Mouse (Mus musculus) megakaryocyte, embryonic 14.5 days (primary cell): Measurements from ENCODE around the gene Atad1. TPM values are rescaled to one million over a fixed set of nuclear protein-coding genes. Genes with fewer than 3 reads are reported as not detected.
"Not testable (repeated sequence)": the region's sequence is repeated elsewhere in the genome, so short reads cannot be mapped to it uniquely, and the experiment has no call there.

Experiments
- H3K27me3 ChIP-seq: replicated peaks from 2 replicates; pipeline ENCODE3; 2012; ENCODE audit warnings: inconsistent platforms
- H3K36me3 ChIP-seq: replicated peaks from 2 replicates; pipeline ENCODE3; 2012; ENCODE audit warnings: low read length, inconsistent platforms, mixed read lengths
- H3K4me1 ChIP-seq: 2 replicates; pipeline ENCODE4 v1.6.1; 2012; ENCODE audit warnings: inconsistent platforms
- H3K4me3 ChIP-seq: replicated peaks from 2 replicates; pipeline ENCODE3; 2012; ENCODE audit warnings: moderate library complexity, mild to moderate bottlenecking, inconsistent platforms
- H3K9me3 ChIP-seq: 2 replicates; pipeline ENCODE4 v1.6.1; 2012; ENCODE audit warnings: inconsistent platforms
- FLI1 ChIP-seq: IDR thresholded peaks from 2 replicates; pipeline ENCODE4 v1.6.1; 2012; ENCODE audit warnings: low read length, inconsistent platforms, mixed read lengths
- GATA1 ChIP-seq: IDR thresholded peaks from 3 replicates; pipeline ENCODE4 v1.6.1; 2012; ENCODE audit warnings: mixed read lengths, low read length, inconsistent platforms, borderline replicate concordance
- polyA plus RNA-seq: library from polyadenylated mRNA; stranded (reverse); fragments of >175 nt; gene quantifications from 2 replicates; pipeline ENCODE4 v1.2.3, GENCODE M21; 2012; ENCODE audit warnings: low replicate concordance; ENCODE audit not compliant: insufficient read depth

The Atad1 gene
- polyA plus RNA-seq, 1 experiment, result 2.4 TPM

GRCm38 (mm10) chr19:32687721-32688120 lies 51.9 kb downstream of the Atad1 start:
- no peak overlapping the region for H3K4me3 ChIP-seq
- H3K27me3 ChIP-seq, result no peaks in the 10 kb centered on the region
- H3K36me3 ChIP-seq, result peaks cover 68% of the 10 kb centered on the region
- TF ChIP-seq GATA1 (no peak), FLI1 (no peak)
- no peaks in the 10 kb centered on the region for H3K9me3 ChIP-seq
- no peaks in the 10 kb centered on the region for H3K4me1 ChIP-seq

- H3K4me3 ChIP-seq, result no peak overlapping the region
- H3K36me3 ChIP-seq, result peaks cover 68% of the 10 kb centered on the region
- H3K27me3 ChIP-seq, result no peaks in the 10 kb centered on the region
- TF ChIP-seq GATA1, result no peak
- no peak for TF ChIP-seq FLI1
- peaks cover 4% of the 10 kb centered on the region; the same call in 1 of the 2 replicates for H3K4me1 ChIP-seq
- no peaks in the 10 kb centered on the region for H3K9me3 ChIP-seq
Measured at GRCm38 (mm10) chr19:32683081-32683480, 56.5 kb downstream of the Atad1 start.

- Histone ChIP-seq H3K4me1 (peaks cover 4% of the 10 kb centered on the region; the same call in 1 of the 2 replicates), H3K9me3 (no peaks in the 10 kb centered on the region), H3K36me3 (peaks cover 64% of the 10 kb centered on the region), H3K4me3 (peak overlapping the region; percentile 85), H3K27me3 (no peaks in the 10 kb centered on the region)
- TF ChIP-seq GATA1 (no peak), FLI1 (no peak)
Measured at GRCm38 (mm10) chr19:32680894-32681293, 58.7 kb downstream of the Atad1 start.

GRCm38 (mm10) chr19:32675766-32676165 lies 63.8 kb downstream of the Atad1 start:
- Histone ChIP-seq H3K4me3 (no peak overlapping the region), H3K36me3 (peaks cover 74% of the 10 kb centered on the region), H3K9me3 (no peaks in the 10 kb centered on the region), H3K4me1 (no peaks in the 10 kb centered on the region; the same call in 1 of the 2 replicates), H3K27me3 (no peaks in the 10 kb centered on the region)
- TF ChIP-seq GATA1 (no peak), FLI1 (no peak)

GRCm38 (mm10) chr19:32667830-32668229 lies 71.8 kb downstream of the Atad1 start:
- peaks cover 50% of the 10 kb centered on the region for H3K36me3 ChIP-seq
- H3K4me3 ChIP-seq, H3K9me3 ChIP-seq, H3K27me3 ChIP-seq, H3K4me1 ChIP-seq: not testable (repeated sequence)

- Histone ChIP-seq H3K4me3 (no peak overlapping the region), H3K4me1 (no peaks in the 10 kb centered on the region), H3K9me3 (no peaks in the 10 kb centered on the region), H3K27me3 (no peaks in the 10 kb centered on the region), H3K36me3 (peaks cover 29% of the 10 kb centered on the region)
- TF ChIP-seq FLI1 (no peak), GATA1 (no peak)
Measured at GRCm38 (mm10) chr19:32665243-32665642, 74.3 kb downstream of the Atad1 start.

- H3K27me3 ChIP-seq, result no peaks in the 10 kb centered on the region
Measured at GRCm38 (mm10) chr19:32662936-32663335, 76.7 kb downstream of the Atad1 start.

GRCm38 (mm10) chr19:32659346-32659745 lies 80.2 kb downstream of the Atad1 start:
- Histone ChIP-seq H3K27me3 (no peaks in the 10 kb centered on the region), H3K9me3 (no peaks in the 10 kb centered on the region), H3K4me3 (no peak overlapping the region), H3K4me1 (no peaks in the 10 kb centered on the region), H3K36me3 (peaks cover 9% of the 10 kb centered on the region)
- no peak for TF ChIP-seq GATA1
- TF ChIP-seq FLI1, result no peak

More at GRCm38 (mm10) chr19:32662936-32663335, 76.7 kb downstream of the Atad1 start:
- Histone ChIP-seq H3K36me3 (peaks cover 18% of the 10 kb centered on the region), H3K4me1 (no peaks in the 10 kb centered on the region), H3K9me3 (no peaks in the 10 kb centered on the region), H3K4me3 (no peak overlapping the region)
- TF ChIP-seq GATA1 (no peak), FLI1 (no peak)

- Histone ChIP-seq H3K4me3 (no peak overlapping the region), H3K9me3 (no peaks in the 10 kb centered on the region), H3K27me3 (no peaks in the 10 kb centered on the region), H3K36me3 (no peaks in the 10 kb centered on the region), H3K4me1 (no peaks in the 10 kb centered on the region)
- TF ChIP-seq FLI1 (no peak), GATA1 (no peak)
Measured at GRCm38 (mm10) chr19:32653630-32654362, 85.8 kb downstream of the Atad1 start.

GRCm38 (mm10) chr19:32653122-32653521 lies 86.5 kb downstream of the Atad1 start:
- TF ChIP-seq FLI1, result no peak
- TF ChIP-seq GATA1, result no peak
- Histone ChIP-seq H3K36me3 (no peaks in the 10 kb centered on the region), H3K4me1 (no peaks in the 10 kb centered on the region), H3K27me3 (no peaks in the 10 kb centered on the region), H3K4me3 (no peak overlapping the region), H3K9me3 (no peaks in the 10 kb centered on the region)
